Mouse (Mus musculus): ENCODE measurements at regions not wholly inside any gene's neighbourhood (a gene's known extent, or its start where the extent isn't known, plus 50 kb on each side); places are given as distances from the start of the nearest gene placed in this dataset.

DNA sequence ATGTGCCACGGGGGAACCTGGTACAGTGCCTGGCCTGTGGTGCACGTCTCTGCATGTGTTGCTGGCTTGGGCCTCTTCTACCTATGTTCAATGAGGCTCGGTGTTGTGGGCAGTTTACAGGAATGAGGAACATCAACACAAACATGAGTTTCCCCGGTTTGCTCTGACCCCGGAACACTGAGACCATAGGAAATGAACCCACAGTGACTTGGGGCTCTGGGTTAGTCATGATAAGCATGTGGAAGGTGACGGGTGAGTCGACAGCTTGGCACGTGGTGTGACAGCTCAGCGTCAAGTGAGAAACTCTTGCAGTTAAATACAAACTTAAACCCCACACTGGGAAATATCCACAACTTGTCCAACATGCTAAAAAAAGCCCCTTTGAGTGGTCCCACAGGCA lies 122.4 kb upstream of the Klf14 start:
- Histone ChIP-seq H3K36me3 (ENCODE audit: control insufficient read depth, insufficient read depth, low read length) (no peaks in the 10 kb centered on the region), H3K4me1 (ENCODE audit: control insufficient read depth, insufficient read depth, low read length) (peaks cover 25% of the 10 kb centered on the region), H3K4me2 (ENCODE audit: low read depth, severe bottlenecking) (no peak overlapping the region), H3K27ac (replicated peaks; ENCODE audit: low read depth, low read length) (no peak overlapping the region), H3K9me3 (ENCODE audit: control insufficient read depth, low read length) (no peaks in the 10 kb centered on the region), H3K27me3 (ENCODE audit: control insufficient read depth, insufficient read depth, low read length) (no peaks in the 10 kb centered on the region), H3K9ac (ENCODE audit: low read length) (no peak overlapping the region), H3K4me3 (ENCODE audit: low read depth, low read length) (no peak overlapping the region)
- 91% methylated on average over 9 of the region's 9 CpGs for WGBS
- DNase-seq (ENCODE audit: low spot score) (no peak), ATAC-seq (ENCODE audit: insufficient number of reproducible peaks, low FRiP score, low TSS enrichment, low read depth) (no peak)

DNA sequence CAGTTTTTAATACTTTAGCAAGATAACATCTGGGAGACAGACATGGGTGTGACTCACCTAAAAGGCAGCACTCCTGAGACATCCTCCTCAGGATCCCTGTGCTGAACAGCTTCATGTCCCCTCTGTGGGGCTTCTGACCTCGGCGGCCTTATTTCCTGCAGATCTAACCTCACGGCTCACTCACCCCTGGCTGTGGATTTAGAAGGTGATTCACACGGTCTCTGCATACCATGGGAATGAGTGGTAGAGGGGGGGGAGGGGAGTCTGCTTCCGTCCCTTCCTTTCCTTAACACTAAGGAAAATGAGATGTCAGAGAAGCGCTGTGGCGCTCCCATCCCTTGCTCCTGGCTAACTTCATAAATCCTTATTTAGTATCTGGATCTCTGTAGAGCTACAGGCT lies 123.1 kb upstream of the Klf14 start:
- Histone ChIP-seq H3K9me3 (ENCODE audit: control insufficient read depth, low read length) (no peaks in the 10 kb centered on the region), H3K9ac (ENCODE audit: low read length) (no peak overlapping the region), H3K27me3 (ENCODE audit: control insufficient read depth, insufficient read depth, low read length) (no peaks in the 10 kb centered on the region), H3K36me3 (ENCODE audit: control insufficient read depth, insufficient read depth, low read length) (no peaks in the 10 kb centered on the region), H3K4me3 (ENCODE audit: low read depth, low read length) (no peak overlapping the region), H3K4me2 (ENCODE audit: low read depth, severe bottlenecking) (no peak overlapping the region), H3K27ac (replicated peaks; ENCODE audit: low read depth, low read length) (no peak overlapping the region), H3K4me1 (ENCODE audit: control insufficient read depth, insufficient read depth, low read length) (peaks cover 21% of the 10 kb centered on the region)
- DNase-seq (ENCODE audit: low spot score) (no peak), ATAC-seq (ENCODE audit: insufficient number of reproducible peaks, low FRiP score, low TSS enrichment, low read depth) (no peak)
- WGBS = 57% methylated on average over 7 of the region's 7 CpGs

DNA sequence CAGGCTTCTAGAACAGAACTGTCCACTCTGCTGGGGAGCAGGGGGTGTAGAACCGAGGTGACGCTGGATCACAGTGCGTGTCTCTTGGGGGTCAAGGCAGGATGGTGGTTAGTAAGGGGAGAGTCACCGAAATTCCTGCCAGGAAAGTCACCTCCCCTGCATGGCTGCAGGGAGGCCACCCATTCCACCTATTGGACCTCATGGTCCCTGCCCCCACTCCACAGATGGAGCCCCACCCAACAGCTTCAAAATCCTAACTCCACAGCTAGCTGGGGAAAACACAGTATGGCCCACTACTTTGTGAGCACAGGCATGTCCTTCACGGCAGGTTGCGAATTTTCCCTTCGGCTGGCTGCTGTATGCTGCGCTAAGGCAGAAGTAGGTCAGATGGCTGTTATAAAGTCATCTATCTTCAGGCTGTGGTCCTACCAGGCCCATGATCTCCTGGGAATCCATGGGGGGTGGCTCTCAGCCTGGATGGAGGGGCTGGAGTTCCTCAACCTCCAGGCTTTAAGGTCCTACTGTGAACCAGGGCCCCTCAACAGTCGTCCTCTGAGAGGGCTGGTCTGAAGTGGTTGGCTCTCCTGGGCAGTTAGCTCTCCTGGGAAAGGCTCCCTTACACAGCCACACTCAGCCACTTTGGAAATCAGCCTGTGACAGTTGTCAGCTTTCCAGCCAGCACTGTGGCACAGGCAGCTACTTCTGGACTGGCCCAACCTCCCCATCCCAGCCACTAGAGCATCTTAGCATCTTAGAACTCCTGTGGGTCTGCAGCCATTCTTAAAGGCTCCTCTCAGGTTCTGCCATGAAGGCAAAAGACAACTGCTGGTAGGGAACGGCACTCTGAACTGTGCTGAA lies 124.0 kb upstream of the Klf14 start:
- DNase-seq (ENCODE audit: low spot score) (no peak), ATAC-seq (ENCODE audit: insufficient number of reproducible peaks, low FRiP score, low TSS enrichment, low read depth) (no peak)
- 68% methylated on average over 10 of the region's 10 CpGs for WGBS
- H3K4me3 ChIP-seq (ENCODE audit: low read depth, low read length) = no peak overlapping the region
- H3K4me1 ChIP-seq (ENCODE audit: control insufficient read depth, insufficient read depth, low read length) = peaks cover 18% of the 10 kb centered on the region
- H3K9me3 ChIP-seq (ENCODE audit: control insufficient read depth, low read length) = no peaks in the 10 kb centered on the region
- no peak overlapping the region for H3K27ac ChIP-seq (replicated peaks; ENCODE audit: low read depth, low read length)
- H3K27me3 ChIP-seq (ENCODE audit: control insufficient read depth, insufficient read depth, low read length) = no peaks in the 10 kb centered on the region
- no peaks in the 10 kb centered on the region for H3K36me3 ChIP-seq (ENCODE audit: control insufficient read depth, insufficient read depth, low read length)
- no peak overlapping the region for H3K4me2 ChIP-seq (ENCODE audit: low read depth, severe bottlenecking)
- no peak overlapping the region for H3K9ac ChIP-seq (ENCODE audit: low read length)

DNA sequence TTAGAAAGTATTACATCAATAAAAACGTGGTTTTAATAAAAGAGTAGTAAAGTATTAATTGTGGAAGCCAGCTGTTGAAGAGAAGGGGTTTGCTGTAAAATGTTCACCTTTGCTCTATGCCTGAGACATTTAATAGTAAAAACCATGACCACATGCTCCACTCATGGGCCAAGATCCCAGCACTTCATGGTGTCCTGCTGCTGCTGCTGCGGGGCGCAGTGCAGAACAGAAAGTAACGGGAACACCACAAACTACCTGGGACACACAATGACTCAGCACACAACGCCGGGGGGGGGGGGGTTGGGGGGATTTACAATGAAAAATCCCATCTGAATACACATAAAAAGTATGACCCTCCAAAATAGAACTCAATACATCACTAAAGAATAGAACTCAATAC lies 124.8 kb upstream of the Klf14 start:
- Histone ChIP-seq H3K27ac (replicated peaks; ENCODE audit: low read depth, low read length) (no peak overlapping the region), H3K4me1 (ENCODE audit: control insufficient read depth, insufficient read depth, low read length) (peaks cover 20% of the 10 kb centered on the region), H3K4me2 (ENCODE audit: low read depth, severe bottlenecking) (no peak overlapping the region), H3K9ac (ENCODE audit: low read length) (no peak overlapping the region), H3K9me3 (ENCODE audit: control insufficient read depth, low read length) (no peaks in the 10 kb centered on the region), H3K36me3 (ENCODE audit: control insufficient read depth, insufficient read depth, low read length) (no peaks in the 10 kb centered on the region), H3K27me3 (ENCODE audit: control insufficient read depth, insufficient read depth, low read length) (no peaks in the 10 kb centered on the region), H3K4me3 (ENCODE audit: low read depth, low read length) (no peak overlapping the region)
- ATAC-seq (ENCODE audit: insufficient number of reproducible peaks, low FRiP score, low TSS enrichment, low read depth) (no peak), DNase-seq (ENCODE audit: low spot score) (no peak)
- 72% methylated on average over 6 of the region's 6 CpGs for WGBS

DNA sequence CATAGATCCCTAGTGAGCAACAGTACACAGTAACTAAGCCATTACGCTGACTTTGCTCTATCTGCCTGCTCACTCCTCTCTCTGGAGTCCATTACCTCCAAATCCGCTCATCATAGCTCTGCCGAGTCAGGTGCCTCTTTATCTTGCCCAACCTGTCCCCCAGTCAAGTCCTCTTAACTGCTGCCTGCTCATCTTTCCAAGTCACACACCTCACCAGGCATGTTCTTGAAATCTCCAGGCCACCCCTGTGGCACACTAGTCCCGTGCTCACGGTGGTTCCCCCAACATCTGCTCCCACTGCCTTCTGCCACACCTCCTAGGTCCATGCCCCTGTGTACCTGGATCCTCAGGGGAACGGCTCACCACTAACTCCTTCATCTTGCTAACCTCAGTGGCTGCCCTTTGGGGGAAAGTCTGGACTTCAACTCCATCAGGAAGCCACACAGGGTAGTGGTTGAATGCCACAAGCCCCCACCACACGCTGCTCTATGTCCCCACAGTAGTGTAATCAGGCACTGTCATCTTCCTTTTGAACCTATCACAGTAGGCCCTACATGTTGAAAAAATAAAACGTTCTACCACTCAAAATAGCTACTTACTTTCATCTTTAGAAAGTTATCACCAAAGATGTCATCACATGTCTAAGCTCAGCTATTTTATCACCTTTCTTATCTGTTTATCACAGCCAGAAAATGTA lies 126.3 kb upstream of the Klf14 start:
- no peaks in the 10 kb centered on the region for H3K9me3 ChIP-seq (ENCODE audit: control insufficient read depth, low read length)
- no peak overlapping the region for H3K9ac ChIP-seq (ENCODE audit: low read length)
- WGBS = 87% methylated on average over 8 of the region's 8 CpGs
- no peak overlapping the region for H3K27ac ChIP-seq (replicated peaks; ENCODE audit: low read depth, low read length)
- DNase-seq (ENCODE audit: low spot score) (no peak), ATAC-seq (ENCODE audit: insufficient number of reproducible peaks, low FRiP score, low TSS enrichment, low read depth) (no peak)
- H3K4me1 ChIP-seq (ENCODE audit: control insufficient read depth, insufficient read depth, low read length) = peaks cover 25% of the 10 kb centered on the region
- no peak overlapping the region for H3K4me3 ChIP-seq (ENCODE audit: low read depth, low read length)
- H3K36me3 ChIP-seq (ENCODE audit: control insufficient read depth, insufficient read depth, low read length) = no peaks in the 10 kb centered on the region
- no peaks in the 10 kb centered on the region for H3K27me3 ChIP-seq (ENCODE audit: control insufficient read depth, insufficient read depth, low read length)
- H3K4me2 ChIP-seq (ENCODE audit: low read depth, severe bottlenecking) = no peak overlapping the region

DNA sequence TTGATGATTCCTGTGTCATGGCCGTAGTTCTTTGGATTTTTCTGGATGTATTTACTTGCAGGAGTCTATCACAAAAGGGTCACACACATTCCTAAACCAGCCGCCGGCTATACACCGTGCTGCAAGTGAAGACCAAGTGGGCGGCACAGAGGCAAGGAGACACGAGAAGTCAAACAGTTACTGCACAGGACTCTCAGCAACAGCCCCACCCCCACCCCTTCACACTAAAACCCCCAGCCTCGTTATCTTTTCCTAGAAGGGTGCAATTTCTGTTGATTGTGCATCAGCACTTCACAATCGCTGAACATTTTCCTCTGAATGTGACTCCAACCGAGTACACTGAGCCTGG lies 126.9 kb upstream of the Klf14 start:
- Histone ChIP-seq H3K27me3 (ENCODE audit: control insufficient read depth, insufficient read depth, low read length) (no peaks in the 10 kb centered on the region), H3K9me3 (ENCODE audit: control insufficient read depth, low read length) (no peaks in the 10 kb centered on the region), H3K9ac (ENCODE audit: low read length) (no peak overlapping the region), H3K27ac (replicated peaks; ENCODE audit: low read depth, low read length) (no peak overlapping the region), H3K4me1 (ENCODE audit: control insufficient read depth, insufficient read depth, low read length) (peaks cover 25% of the 10 kb centered on the region), H3K36me3 (ENCODE audit: control insufficient read depth, insufficient read depth, low read length) (no peaks in the 10 kb centered on the region), H3K4me2 (ENCODE audit: low read depth, severe bottlenecking) (no peak overlapping the region), H3K4me3 (ENCODE audit: low read depth, low read length) (no peak overlapping the region)
- ATAC-seq (ENCODE audit: insufficient number of reproducible peaks, low FRiP score, low TSS enrichment, low read depth) (no peak), DNase-seq (ENCODE audit: low spot score) (no peak)
- 74% methylated on average over 9 of the region's 9 CpGs for WGBS

DNA sequence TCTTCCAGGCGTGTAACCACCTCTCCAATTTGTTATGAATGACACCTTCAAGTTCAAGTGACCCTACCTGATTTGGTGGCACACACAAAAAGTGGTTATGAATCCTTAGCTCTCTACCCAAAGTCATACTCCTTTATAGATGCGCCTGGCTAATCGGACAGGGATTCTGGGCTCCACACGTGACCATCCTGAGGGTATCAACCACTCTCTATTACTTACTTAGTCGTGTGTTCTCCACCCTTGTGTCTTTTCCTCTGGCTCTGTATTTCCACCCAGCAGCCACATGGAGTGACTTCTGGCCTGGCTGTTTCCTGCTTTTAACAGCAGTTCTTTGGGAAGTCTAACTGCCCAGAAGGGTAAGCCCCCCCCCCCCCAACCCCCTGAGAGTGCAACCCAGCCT lies 127.4 kb upstream of the Klf14 start:
- Histone ChIP-seq H3K9ac (ENCODE audit: low read length) (no peak overlapping the region), H3K36me3 (ENCODE audit: control insufficient read depth, insufficient read depth, low read length) (no peaks in the 10 kb centered on the region), H3K27ac (replicated peaks; ENCODE audit: low read depth, low read length) (no peak overlapping the region), H3K4me3 (ENCODE audit: low read depth, low read length) (no peak overlapping the region), H3K4me2 (ENCODE audit: low read depth, severe bottlenecking) (no peak overlapping the region), H3K4me1 (ENCODE audit: control insufficient read depth, insufficient read depth, low read length) (peaks cover 25% of the 10 kb centered on the region), H3K9me3 (ENCODE audit: control insufficient read depth, low read length) (no peaks in the 10 kb centered on the region), H3K27me3 (ENCODE audit: control insufficient read depth, insufficient read depth, low read length) (no peaks in the 10 kb centered on the region)
- WGBS = 87% methylated on average over 5 of the region's 5 CpGs
- DNase-seq (ENCODE audit: low spot score) (no peak), ATAC-seq (ENCODE audit: insufficient number of reproducible peaks, low FRiP score, low TSS enrichment, low read depth) (no peak)

DNA sequence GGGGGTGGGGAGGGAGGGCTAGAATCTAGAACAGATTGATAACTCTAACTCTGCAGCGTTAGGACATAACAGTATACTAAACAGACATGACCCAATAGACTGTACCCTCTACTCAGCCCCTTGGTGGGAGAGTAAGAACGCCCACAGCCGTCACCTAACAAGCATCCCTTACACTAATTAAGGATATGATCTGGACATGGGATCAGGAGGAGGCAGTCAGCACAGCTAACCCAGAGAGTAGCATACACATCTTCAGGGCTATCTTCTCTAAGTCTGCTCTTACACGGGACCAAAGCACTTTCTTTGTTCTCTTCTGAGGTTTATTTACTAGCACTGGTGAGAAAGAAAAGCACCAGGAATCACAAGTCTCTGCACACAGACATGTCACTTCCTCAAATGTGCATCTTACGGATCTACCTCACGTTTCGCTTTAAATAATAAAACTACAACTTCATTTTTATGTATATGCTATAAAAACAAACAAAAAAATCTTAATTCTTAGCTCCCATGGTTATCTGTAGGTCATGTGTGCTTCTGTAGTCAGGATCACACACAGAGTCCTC lies 128.0 kb upstream of the Klf14 start:
- WGBS = 78% methylated on average over 7 of the region's 7 CpGs
- Histone ChIP-seq H3K4me3 (ENCODE audit: low read depth, low read length) (no peak overlapping the region), H3K9ac (ENCODE audit: low read length) (no peak overlapping the region), H3K27ac (replicated peaks; ENCODE audit: low read depth, low read length) (no peak overlapping the region), H3K4me1 (ENCODE audit: control insufficient read depth, insufficient read depth, low read length) (peaks cover 25% of the 10 kb centered on the region), H3K4me2 (ENCODE audit: low read depth, severe bottlenecking) (no peak overlapping the region), H3K27me3 (ENCODE audit: control insufficient read depth, insufficient read depth, low read length) (no peaks in the 10 kb centered on the region), H3K9me3 (ENCODE audit: control insufficient read depth, low read length) (no peaks in the 10 kb centered on the region), H3K36me3 (ENCODE audit: control insufficient read depth, insufficient read depth, low read length) (no peaks in the 10 kb centered on the region)
- ATAC-seq (ENCODE audit: insufficient number of reproducible peaks, low FRiP score, low TSS enrichment, low read depth) (no peak), DNase-seq (ENCODE audit: low spot score) (no peak)
